Mouse (Mus musculus): ENCODE data around the gene Fchsd2.

Gene Fchsd2

GRCm38 (mm10) chr7:101210826-101211225 lies 118.2 kb downstream of the Fchsd2 start:
- DNase-seq (ENCODE audit: low spot score), result no peak

DNA sequence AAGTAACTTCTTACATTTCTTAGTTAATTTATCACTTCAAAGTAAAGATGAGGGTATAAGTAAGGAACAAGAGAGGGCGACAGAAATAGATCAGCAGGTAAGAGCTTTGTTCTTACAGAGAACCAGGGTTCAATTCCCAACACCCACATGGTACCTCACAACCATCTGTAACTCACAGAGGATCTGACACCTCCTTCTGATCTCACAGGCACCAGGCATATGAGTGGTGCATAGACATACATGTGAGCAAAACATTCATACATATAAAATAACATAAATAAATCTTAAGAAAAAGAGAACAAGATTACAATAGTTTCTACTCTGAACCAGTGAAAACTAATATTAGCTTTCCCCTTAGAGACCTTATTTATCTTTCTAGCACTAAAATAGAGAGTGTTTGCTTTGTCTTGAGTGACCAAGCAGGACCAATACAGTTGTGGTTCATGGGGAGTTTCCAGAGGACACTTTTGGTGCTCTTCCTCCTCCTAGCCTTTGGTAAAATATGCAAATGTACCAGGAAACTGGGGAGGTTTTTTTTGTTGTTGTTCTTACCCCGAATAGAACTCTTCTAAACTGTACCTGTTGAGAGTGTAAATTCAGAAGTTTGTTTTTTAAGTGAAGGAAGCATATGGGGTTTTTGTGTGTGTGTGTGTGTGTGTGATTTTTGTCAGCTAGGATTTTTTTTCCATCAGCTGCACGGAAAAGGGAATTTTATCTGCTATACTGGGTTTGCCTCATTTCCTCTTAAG lies 121.0 kb downstream of the Fchsd2 start:
- DNase-seq (ENCODE audit: low spot score), result no peak

DNA sequence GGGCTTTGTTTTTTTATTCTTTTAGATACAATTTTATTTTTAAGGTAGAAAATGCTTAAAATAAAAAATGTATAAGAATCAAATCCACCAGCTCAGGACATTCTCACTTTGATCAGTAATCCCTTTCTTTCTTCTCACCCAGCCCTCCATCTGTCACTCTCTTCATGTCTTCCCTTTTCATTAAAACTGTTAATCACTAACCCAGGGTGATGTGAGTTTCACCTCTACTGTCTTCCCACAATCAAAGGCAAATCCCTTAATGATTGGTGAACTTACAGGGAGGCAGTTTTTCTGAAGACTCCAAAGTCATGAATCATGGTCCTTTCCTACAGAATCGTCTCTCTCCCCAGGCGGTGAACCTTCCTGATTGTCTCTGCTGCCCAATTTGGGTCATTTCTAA lies 124.1 kb downstream of the Fchsd2 start:
- DNase-seq (ENCODE audit: low spot score), result no peak

- no peak for DNase-seq (ENCODE audit: low spot score)
Observed at GRCm38 (mm10) chr7:101223501-101223900, 130.8 kb downstream of the Fchsd2 start.

DNA sequence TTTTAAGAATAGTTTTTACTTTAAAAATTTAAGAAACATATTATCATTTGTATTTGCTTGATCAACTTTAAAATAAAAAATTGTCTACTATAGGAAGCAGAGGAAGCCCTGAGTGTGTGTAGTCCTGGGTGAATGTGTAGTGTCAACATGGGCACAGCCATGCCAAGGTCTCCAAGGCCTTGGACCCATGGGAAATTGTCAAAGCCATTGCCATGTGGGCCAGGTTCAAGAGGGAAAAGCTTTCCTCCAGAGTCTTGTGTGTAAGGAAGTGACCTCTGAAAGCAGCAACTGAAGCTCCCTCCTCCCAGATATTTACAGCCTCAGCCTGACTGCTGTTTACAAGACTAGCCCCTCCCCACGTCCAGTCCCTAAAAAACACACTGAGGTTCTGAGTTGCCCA lies 136.7 kb downstream of the Fchsd2 start:
- DNase-seq (ENCODE audit: low spot score), result no peak

DNA sequence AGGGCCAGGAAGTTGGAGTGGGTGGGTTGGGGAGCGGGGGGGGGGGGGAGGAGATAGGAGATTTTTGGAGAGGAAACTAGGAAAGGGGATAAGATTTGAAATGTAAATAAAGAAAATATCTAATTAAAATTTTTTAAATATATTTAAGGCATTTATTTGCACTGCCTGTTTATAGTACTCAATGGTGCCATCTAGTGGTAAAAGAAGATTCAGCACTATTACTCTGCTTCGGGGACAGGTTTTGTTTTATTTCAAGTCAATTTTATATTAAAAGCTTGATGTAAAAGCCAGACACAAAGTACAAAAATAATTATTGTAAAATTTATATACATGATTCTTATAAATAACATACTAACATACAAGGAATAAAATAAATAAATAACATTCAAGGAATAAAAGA lies 138.8 kb downstream of the Fchsd2 start:
- peak; percentile 53 for DNase-seq (ENCODE audit: low spot score)

- no peak for DNase-seq (ENCODE audit: low spot score)
Observed at GRCm38 (mm10) chr7:101232716-101233115, 140.1 kb downstream of the Fchsd2 start.

GRCm38 (mm10) chr7:101236712-101237473 lies 144.2 kb downstream of the Fchsd2 start:
- DNase-seq (ENCODE audit: low spot score), result no peak

DNA sequence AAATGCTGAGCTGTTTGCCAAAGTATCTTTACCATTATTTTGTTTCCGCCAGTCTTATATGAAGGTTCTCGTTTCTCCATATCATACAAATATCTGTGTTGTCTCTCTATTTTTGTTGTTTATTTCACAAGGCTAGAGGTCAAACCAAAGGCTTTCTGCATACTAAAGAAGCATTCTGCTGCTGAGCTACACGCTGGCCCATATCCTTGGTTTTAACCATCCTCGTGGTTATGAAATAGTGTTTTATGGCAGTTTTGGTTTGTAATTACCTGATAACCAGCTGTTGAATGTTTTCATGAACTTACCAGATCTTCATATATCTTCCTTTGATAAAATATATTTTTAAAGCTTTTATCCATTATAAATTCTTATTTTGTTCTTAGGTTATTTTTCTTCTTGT lies 156.1 kb downstream of the Fchsd2 start:
- no peak for DNase-seq (ENCODE audit: low spot score)

GRCm38 (mm10) chr7:101249173-101249572 lies 156.5 kb downstream of the Fchsd2 start:
- no peak for DNase-seq (ENCODE audit: low spot score)

DNA sequence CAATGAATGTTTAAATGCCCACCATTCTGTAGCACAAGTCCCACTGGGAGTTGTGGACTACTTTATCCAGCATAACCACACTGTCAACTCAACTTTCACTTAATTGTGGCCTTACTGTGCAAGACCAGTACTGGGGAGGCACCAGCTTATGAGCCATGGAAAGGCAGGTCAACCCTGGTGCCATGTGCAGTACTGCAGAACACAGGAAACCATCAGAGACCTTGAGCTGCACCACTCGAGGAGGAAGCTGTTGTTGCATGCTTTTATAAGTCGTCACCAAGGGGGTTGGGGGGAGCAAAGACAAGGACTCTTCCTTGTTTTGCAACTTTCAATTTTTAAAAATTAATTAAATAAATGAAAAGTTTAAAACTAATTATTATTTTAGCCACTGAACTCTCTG lies 160.4 kb downstream of the Fchsd2 start:
- no peak for DNase-seq (ENCODE audit: low spot score)

DNA sequence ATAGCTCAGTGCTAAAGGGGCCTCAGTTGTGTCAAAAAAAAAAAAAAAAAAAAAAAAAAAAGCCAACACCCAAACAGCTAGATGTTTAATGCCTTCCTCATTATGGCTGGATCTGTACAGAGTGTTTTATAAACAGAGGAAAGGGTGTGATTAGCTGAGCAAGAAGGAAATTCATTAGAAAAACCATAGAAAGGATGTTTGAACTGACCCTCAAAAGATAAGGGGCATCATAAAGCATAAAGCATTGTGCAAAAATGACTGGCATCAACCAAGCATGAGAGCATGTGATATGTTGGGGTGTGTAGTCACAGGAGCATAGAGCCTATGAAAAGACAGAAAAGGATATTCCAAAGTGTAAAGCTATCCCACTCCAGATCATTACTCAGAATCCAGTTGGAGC lies 165.8 kb downstream of the Fchsd2 start:
- no peak for DNase-seq (ENCODE audit: low spot score)

DNA sequence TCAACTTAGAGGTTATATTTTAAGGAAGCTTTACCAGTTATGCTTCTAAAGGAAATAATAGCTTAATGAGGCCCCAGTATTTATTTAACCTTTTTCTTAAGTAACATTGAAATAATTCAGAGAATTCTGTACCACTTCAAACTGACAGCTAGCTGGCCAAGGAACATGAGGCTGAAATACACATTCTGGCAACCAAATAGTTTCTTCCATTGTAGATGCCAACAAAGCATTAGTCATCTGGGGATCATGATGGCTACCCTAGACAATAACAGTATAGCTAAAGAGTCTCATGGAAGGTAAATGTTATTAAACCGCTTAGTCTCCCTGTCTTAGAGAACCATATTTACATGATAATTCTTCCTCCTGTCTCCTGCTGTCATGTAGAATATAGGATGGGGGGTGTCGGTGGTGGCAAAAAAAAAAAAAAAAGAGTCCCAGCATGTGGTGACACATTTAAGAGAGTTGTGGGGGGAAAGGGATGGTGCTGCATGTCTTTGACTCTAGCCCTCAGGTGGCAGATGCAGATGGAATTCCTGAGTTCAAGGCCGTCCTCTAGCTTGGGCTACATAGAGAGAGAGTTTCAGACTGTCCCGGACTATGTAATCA lies 169.4 kb downstream of the Fchsd2 start:
- peak; percentile 11 for DNase-seq (ENCODE audit: low spot score)

DNA sequence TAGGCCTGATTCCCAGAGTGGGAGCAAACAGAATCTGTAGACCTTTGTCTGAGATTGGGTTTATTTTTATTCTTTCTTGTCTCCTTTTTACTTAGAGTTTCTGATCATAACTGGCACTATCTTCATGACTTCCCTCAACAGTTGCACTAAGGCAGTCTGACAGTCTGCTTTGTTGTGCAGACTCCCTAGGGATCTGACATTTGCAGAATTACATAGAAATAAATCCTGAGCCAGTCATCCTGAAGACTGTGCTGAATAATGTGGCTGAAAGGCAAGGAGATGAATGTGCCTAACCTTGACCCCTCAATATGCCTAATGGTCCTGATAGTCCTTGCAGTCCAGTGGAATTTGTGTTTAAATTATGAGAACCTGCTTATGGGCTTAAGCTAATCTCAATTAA lies 170.8 kb downstream of the Fchsd2 start:
- no peak for DNase-seq (ENCODE audit: low spot score)

DNA sequence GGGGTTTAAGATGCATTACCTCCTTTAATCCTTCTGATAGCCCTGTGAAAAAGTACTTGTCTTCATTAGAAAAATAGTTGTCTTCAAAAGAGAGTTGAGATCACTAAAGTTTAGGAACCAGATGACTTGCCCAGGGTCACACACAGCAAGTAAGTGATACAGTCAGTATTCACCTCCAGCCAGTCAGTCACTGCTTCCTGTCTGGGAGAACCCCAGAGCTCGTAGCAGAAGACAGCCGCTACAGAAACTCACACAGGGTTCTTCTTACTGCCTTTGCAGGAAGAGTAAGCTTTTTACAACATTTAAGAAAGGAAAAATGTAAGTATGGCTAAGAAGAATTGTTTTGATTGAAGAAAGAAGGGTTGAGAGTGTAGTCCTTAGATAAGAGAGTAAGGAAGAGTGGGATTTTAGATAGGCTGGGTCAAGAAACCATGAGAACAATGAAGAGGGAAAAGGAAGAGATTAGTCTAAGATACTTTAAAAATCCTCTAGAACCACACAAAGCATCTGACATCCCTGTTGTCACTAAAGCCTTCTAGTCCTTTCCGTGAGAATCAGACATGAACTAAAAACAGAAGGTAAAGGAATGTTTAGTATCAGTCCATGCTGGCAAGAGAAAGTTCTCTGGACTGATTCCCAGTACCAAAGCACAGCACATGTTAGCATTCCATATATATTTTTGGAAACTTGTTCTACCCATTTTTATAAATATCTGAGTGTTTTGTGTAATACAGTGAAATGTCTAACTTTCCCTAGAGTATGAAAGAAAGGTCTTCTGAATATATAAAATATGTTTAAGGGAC lies 175.0 kb downstream of the Fchsd2 start:
- no peak for DNase-seq (ENCODE audit: low spot score)

- DNase-seq (ENCODE audit: low spot score), result no peak
Observed at GRCm38 (mm10) chr7:101271602-101272001, 178.9 kb downstream of the Fchsd2 start.

- DNase-seq (ENCODE audit: low spot score), result no peak
Observed at GRCm38 (mm10) chr7:101272466-101273160, 179.9 kb downstream of the Fchsd2 start.

- DNase-seq (ENCODE audit: low spot score), result no peak
Observed at GRCm38 (mm10) chr7:101282721-101283120, 190.1 kb downstream of the Fchsd2 start.

DNA sequence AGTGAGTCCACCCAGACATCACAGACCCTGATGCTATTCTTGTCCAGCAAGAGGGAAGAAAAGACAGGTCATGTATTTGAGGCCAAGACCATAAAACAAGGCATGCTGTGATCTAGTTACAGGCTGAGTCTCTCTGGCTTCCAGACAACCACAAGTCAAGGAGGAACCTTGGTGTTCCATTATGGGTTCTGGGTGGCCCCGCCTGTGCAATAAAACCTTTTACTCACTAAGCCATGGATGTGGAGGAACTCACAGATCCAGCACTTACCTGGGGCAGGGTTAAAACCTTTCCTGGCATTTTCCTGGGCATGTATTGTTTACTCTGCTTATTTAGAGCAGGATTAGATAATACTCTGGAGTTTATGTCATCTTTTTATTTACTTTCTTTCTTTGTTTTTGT lies 191.8 kb downstream of the Fchsd2 start:
- DNase-seq (ENCODE audit: low spot score), result no peak

GRCm38 (mm10) chr7:101286891-101287290 lies 194.2 kb downstream of the Fchsd2 start:
- no peak for DNase-seq (ENCODE audit: low spot score)

GRCm38 (mm10) chr7:101287820-101288219 lies 195.2 kb downstream of the Fchsd2 start:
- DNase-seq (ENCODE audit: low spot score), result no peak

- peak; percentile 64 for DNase-seq (ENCODE audit: low spot score)
Observed at GRCm38 (mm10) chr7:101288436-101288835, 195.8 kb downstream of the Fchsd2 start.
